Mouse (Mus musculus) embryonic facial prominence, embryonic 12.5 days (tissue): Measurements from ENCODE around the gene Strn3. TPM values are rescaled to one million over a fixed set of nuclear protein-coding genes. Genes with fewer than 3 reads are reported as not detected.

Experiments
- ATAC-seq: fragments of 200-750 bp; cut with Nextera tagmentation; 2 replicates; pipeline ENCODE4 v1.8.0; 2017; ENCODE audit not compliant: insufficient number of reproducible peaks, insufficient read depth, low FRiP score, low TSS enrichment
- H3K27ac ChIP-seq: fragments of 300-500 bp; sonication (generic); 2 replicates; pipeline ENCODE4 v1.5.1; 2016; ENCODE audit warnings: mild to moderate bottlenecking
- H3K27me3 ChIP-seq: fragments of 300-500 bp; sonication (generic); 2 replicates; pipeline ENCODE4 v1.6.1; 2016; ENCODE audit warnings: mild to moderate bottlenecking, moderate library complexity
- H3K36me3 ChIP-seq: fragments of 300-500 bp; sonication (generic); 2 replicates; pipeline ENCODE4 v1.6.1; 2016; ENCODE audit warnings: mild to moderate bottlenecking
- H3K4me1 ChIP-seq: fragments of 300-500 bp; sonication (generic); 2 replicates; pipeline ENCODE4 v1.6.1; 2016
- H3K4me2 ChIP-seq: fragments of 300-500 bp; sonication (generic); replicated peaks from 2 replicates; pipeline ENCODE4 v1.6.1; 2016; ENCODE audit warnings: mild to moderate bottlenecking, moderate library complexity
- H3K4me3 ChIP-seq: fragments of 300-500 bp; sonication (generic); 2 replicates; pipeline ENCODE4 v1.5.1; 2016; ENCODE audit warnings: mild to moderate bottlenecking
- H3K9ac ChIP-seq: fragments of 300-500 bp; sonication (generic); 2 replicates; pipeline ENCODE4 v1.6.1; 2016; ENCODE audit warnings: mild to moderate bottlenecking, moderate library complexity
- H3K9me3 ChIP-seq: fragments of 300-500 bp; sonication (generic); 2 replicates; pipeline ENCODE4 v1.6.1; 2016; ENCODE audit warnings: mild to moderate bottlenecking, moderate library complexity
- WGBS: fragments of 180-500 bp; shearing (Covaris S2); methylation state at CpG from one replicate; pipeline ENCODE4 v1.1.7; 2016; 5-methylcytosine and 5-hydroxymethylcytosine counted together
- polyA plus RNA-seq: library from polyadenylated mRNA; unstranded; fragments of >200 nt; fragmentation: Nextera tagmentation; extraction: Ambion mirVana; gene quantifications from 2 replicates; pipeline ENCODE4 v1.2.1, GENCODE M21; 2016

The Strn3 gene
- 66.5 and 68.4 TPM in 2 replicates for polyA plus RNA-seq

GRCm38 (mm10) chr12:51691845-51692632 is at the start of gene Strn3:
Gene Strn3 (minus strand): TSS chr12:51691897.
- peak within 1 kb of the TSS; percentile 98 for H3K4me3 ChIP-seq
- peak within 1 kb of the TSS; percentile 99 for H3K9ac ChIP-seq
- H3K27me3 ChIP-seq, result no peaks in the 10 kb centered on the region
- H3K4me1 ChIP-seq, result peaks cover 7% of the 10 kb centered on the region; the same call in 1 of the 2 replicates
- under 1% methylated on average over 54 of the region's 56 CpGs for WGBS
- ATAC-seq, result peak; percentile 96
- peak within 1 kb of the TSS; percentile 100 for H3K27ac ChIP-seq
- H3K4me2 ChIP-seq, result peak within 1 kb of the TSS; percentile 71
- H3K36me3 ChIP-seq, result no peaks in the 10 kb centered on the region
- H3K9me3 ChIP-seq, result no peaks in the 10 kb centered on the region

GRCm38 (mm10) chr12:51736807-51737206 is 45.1 kb upstream of the Strn3 start:
- H3K4me1 ChIP-seq, result no peaks in the 10 kb centered on the region
- WGBS, result 76% methylated on average over 1 of the region's 1 CpGs
- H3K9me3 ChIP-seq, result no peaks in the 10 kb centered on the region
- H3K27ac ChIP-seq, result no peak overlapping the region
- ATAC-seq, result no peak
- H3K27me3 ChIP-seq, result no peaks in the 10 kb centered on the region
- peaks cover 4% of the 10 kb centered on the region; the same call in 1 of the 2 replicates for H3K36me3 ChIP-seq
- no peak overlapping the region for H3K4me2 ChIP-seq
- no peak overlapping the region for H3K4me3 ChIP-seq
- no peak overlapping the region for H3K9ac ChIP-seq

GRCm38 (mm10) chr12:51736381-51736780 is 44.7 kb upstream of the Strn3 start:
- H3K4me2 ChIP-seq, result no peak overlapping the region
- ATAC-seq, result no peak
- H3K4me1 ChIP-seq, result no peaks in the 10 kb centered on the region
- H3K27ac ChIP-seq, result no peak overlapping the region
- no peak overlapping the region for H3K4me3 ChIP-seq
- no peak overlapping the region for H3K9ac ChIP-seq
- no peaks in the 10 kb centered on the region for H3K27me3 ChIP-seq
- WGBS, result 65% methylated on average over 3 of the region's 3 CpGs
- no peaks in the 10 kb centered on the region for H3K36me3 ChIP-seq
- H3K9me3 ChIP-seq, result no peaks in the 10 kb centered on the region

- Histone ChIP-seq H3K27me3 (no peaks in the 10 kb centered on the region), H3K36me3 (peaks cover 3% of the 10 kb centered on the region; the same call in 1 of the 2 replicates), H3K4me1 (no peaks in the 10 kb centered on the region), H3K27ac (no peak overlapping the region), H3K4me2 (no peak overlapping the region), H3K4me3 (no peak overlapping the region), H3K9ac (no peak overlapping the region), H3K9me3 (no peaks in the 10 kb centered on the region)
- 69% methylated on average over 7 of the region's 7 CpGs for WGBS
- no peak for ATAC-seq
These were observed 44.2 kb upstream of the Strn3 start for GRCm38 (mm10) chr12:51735840-51736271.

GRCm38 (mm10) chr12:51734605-51735211 is 43.0 kb upstream of the Strn3 start:
- Histone ChIP-seq H3K27me3 (no peaks in the 10 kb centered on the region), H3K4me1 (no peaks in the 10 kb centered on the region), H3K36me3 (peaks cover 4% of the 10 kb centered on the region; the same call in 1 of the 2 replicates), H3K27ac (no peak overlapping the region), H3K9me3 (no peaks in the 10 kb centered on the region), H3K4me3 (no peak overlapping the region), H3K4me2 (no peak overlapping the region), H3K9ac (no peak overlapping the region)
- no peak for ATAC-seq
- 81% methylated on average over 14 of the region's 14 CpGs for WGBS

- 92% methylated on average over 9 of the region's 9 CpGs for WGBS
- no peaks in the 10 kb centered on the region for H3K9me3 ChIP-seq
- H3K27me3 ChIP-seq, result no peaks in the 10 kb centered on the region
- H3K27ac ChIP-seq, result no peak overlapping the region
- no peak for ATAC-seq
- H3K4me3 ChIP-seq, result no peak overlapping the region
- H3K4me1 ChIP-seq, result no peaks in the 10 kb centered on the region
- peaks cover 4% of the 10 kb centered on the region; the same call in 1 of the 2 replicates for H3K36me3 ChIP-seq
- H3K9ac ChIP-seq, result no peak overlapping the region
- H3K4me2 ChIP-seq, result no peak overlapping the region
These were observed 38.1 kb upstream of the Strn3 start for GRCm38 (mm10) chr12:51729827-51730226.

GRCm38 (mm10) chr12:51729058-51729457 is 37.4 kb upstream of the Strn3 start:
- 72% methylated on average over 11 of the region's 11 CpGs for WGBS

GRCm38 (mm10) chr12:51721836-51722235 is 30.1 kb upstream of the Strn3 start:
- 90% methylated on average over 8 of the region's 8 CpGs for WGBS
- no peak overlapping the region for H3K27ac ChIP-seq
- H3K27me3 ChIP-seq, result no peaks in the 10 kb centered on the region
- no peaks in the 10 kb centered on the region for H3K9me3 ChIP-seq
- no peaks in the 10 kb centered on the region; the same call in 1 of the 2 replicates for H3K36me3 ChIP-seq
- no peak overlapping the region for H3K9ac ChIP-seq
- ATAC-seq, result no peak
- no peak overlapping the region for H3K4me2 ChIP-seq
- H3K4me3 ChIP-seq, result no peak overlapping the region
- no peaks in the 10 kb centered on the region for H3K4me1 ChIP-seq

More at GRCm38 (mm10) chr12:51729058-51729457, 37.4 kb upstream of the Strn3 start:
- Histone ChIP-seq H3K4me1 (no peaks in the 10 kb centered on the region), H3K36me3 (peaks cover 4% of the 10 kb centered on the region; the same call in 1 of the 2 replicates), H3K27me3 (no peaks in the 10 kb centered on the region), H3K4me3 (no peak overlapping the region), H3K4me2 (no peak overlapping the region), H3K9me3 (no peaks in the 10 kb centered on the region), H3K27ac (no peak overlapping the region), H3K9ac (no peak overlapping the region)
- ATAC-seq, result no peak

- no peak overlapping the region for H3K4me2 ChIP-seq
- no peaks in the 10 kb centered on the region for H3K4me1 ChIP-seq
- H3K4me3 ChIP-seq, result no peak overlapping the region
- H3K27ac ChIP-seq, result no peak overlapping the region
- 92% methylated on average over 6 of the region's 6 CpGs for WGBS
- ATAC-seq, result no peak
- no peaks in the 10 kb centered on the region; the same call in 1 of the 2 replicates for H3K36me3 ChIP-seq
- no peaks in the 10 kb centered on the region for H3K27me3 ChIP-seq
- no peaks in the 10 kb centered on the region for H3K9me3 ChIP-seq
- no peak overlapping the region for H3K9ac ChIP-seq
These were observed 26.9 kb upstream of the Strn3 start for GRCm38 (mm10) chr12:51718617-51719016.

- Histone ChIP-seq H3K36me3 (no peaks in the 10 kb centered on the region), H3K4me3 (no peak overlapping the region), H3K27me3 (no peaks in the 10 kb centered on the region), H3K27ac (no peak overlapping the region), H3K4me2 (no peak overlapping the region), H3K9ac (no peak overlapping the region), H3K9me3 (no peaks in the 10 kb centered on the region), H3K4me1 (no peaks in the 10 kb centered on the region)
- no peak for ATAC-seq
- WGBS, result 64% methylated on average over 1 of the region's 1 CpGs
These were observed 21.0 kb upstream of the Strn3 start for GRCm38 (mm10) chr12:51712685-51713084.

GRCm38 (mm10) chr12:51710154-51710553 is 18.5 kb upstream of the Strn3 start:
- Histone ChIP-seq H3K4me3 (no peak overlapping the region), H3K4me1 (no peaks in the 10 kb centered on the region), H3K27ac (no peak overlapping the region), H3K4me2 (no peak overlapping the region), H3K9me3 (no peaks in the 10 kb centered on the region), H3K36me3 (no peaks in the 10 kb centered on the region), H3K27me3 (no peaks in the 10 kb centered on the region), H3K9ac (no peak overlapping the region)
- 67% methylated on average over 5 of the region's 5 CpGs for WGBS
- no peak for ATAC-seq

GRCm38 (mm10) chr12:51709741-51710140 is 18.0 kb upstream of the Strn3 start:
- Histone ChIP-seq H3K4me1 (no peaks in the 10 kb centered on the region), H3K4me3 (no peak overlapping the region), H3K36me3 (no peaks in the 10 kb centered on the region), H3K27me3 (no peaks in the 10 kb centered on the region), H3K9me3 (no peaks in the 10 kb centered on the region), H3K9ac (no peak overlapping the region), H3K4me2 (no peak overlapping the region), H3K27ac (no peak overlapping the region)
- ATAC-seq, result no peak
- 75% methylated on average over 3 of the region's 3 CpGs for WGBS
